Mouse (Mus musculus): ENCODE data around the gene Olfr1046. TPM values are rescaled to one million over a fixed set of nuclear protein-coding genes. Genes with fewer than 3 reads are reported as not detected.

Olfr1046 gene
- not detected for polyA plus RNA-seq (2012; fragmentation: generic; extraction: Trizol)

GRCm38 (mm10) chr2:86219214-86219613 is at the start of gene Olfr1046:
Gene Olfr1046, minus strand, starts transcription at chr2:86219314.

GRCm38 (mm10) chr2:86258228-86258627 is 39.1 kb upstream of the Olfr1046 start, which contains the start of gene Olfr1049:
Gene Olfr1049, minus strand, starts transcription at chr2:86258328.

GRCm38 (mm10) chr2:86240189-86240588 is 21.1 kb upstream of the Olfr1046 start, which contains the start of gene Olfr1048:
Gene Olfr1048, minus strand, starts transcription at chr2:86240289.

GRCm38 (mm10) chr2:86231301-86231700 is 12.2 kb upstream of the Olfr1046 start, which contains the start of gene Olfr1047:
Gene Olfr1047, minus strand, starts transcription at chr2:86231401.

GRCm38 (mm10) chr2:86202909-86203308 is 16.2 kb downstream of the Olfr1046 start, which contains the start of gene Olfr1045:
Gene Olfr1045, minus strand, starts transcription at chr2:86203009.

GRCm38 (mm10) chr2:86185583-86185982 is 33.5 kb downstream of the Olfr1046 start, which contains the start of gene Olfr52:
Gene Olfr52, minus strand, starts transcription at chr2:86185683.

GRCm38 (mm10) chr2:86177720-86178119 is 41.4 kb downstream of the Olfr1046 start, which contains the start of gene Olfr1044:
Gene Olfr1044, minus strand, starts transcription at chr2:86177820.

GRCm38 (mm10) chr2:86167422-86167821 is 51.7 kb downstream of the Olfr1046 start, which contains the start of gene Olfr1043:
Gene Olfr1043, minus strand, starts transcription at chr2:86167522.

Other genes starting within 250 kb of the Olfr1046 start
- gene Olfr1029, start 245.4 kb downstream of the Olfr1046 start, polyA plus RNA-seq (2012; fragmentation: generic; extraction: Trizol), result not detected
- not detected for gene Olfr1030, start 240.0 kb downstream of the Olfr1046 start, polyA plus RNA-seq (2012; fragmentation: generic; extraction: Trizol)
- gene Olfr1031, start 229.0 kb downstream of the Olfr1046 start, polyA plus RNA-seq (2012; fragmentation: generic; extraction: Trizol), result not detected
- not detected for gene Olfr1032, start 213.8 kb downstream of the Olfr1046 start, polyA plus RNA-seq (2012; fragmentation: generic; extraction: Trizol)
- gene Olfr1033, start 198.7 kb downstream of the Olfr1046 start, polyA plus RNA-seq (2012; fragmentation: generic; extraction: Trizol), result not detected
- not detected for gene Olfr1034, start 173.5 kb downstream of the Olfr1046 start, polyA plus RNA-seq (2012; fragmentation: generic; extraction: Trizol)
- not detected for gene Olfr1036, start 145.3 kb downstream of the Olfr1046 start, polyA plus RNA-seq (2012; fragmentation: generic; extraction: Trizol)
- gene Olfr1037, start 131.9 kb downstream of the Olfr1046 start, polyA plus RNA-seq (2012; fragmentation: generic; extraction: Trizol), result not detected
- not detected for gene Olfr1039, start 83.4 kb downstream of the Olfr1046 start, polyA plus RNA-seq (2012; fragmentation: generic; extraction: Trizol)
- not detected for gene Olfr1040, start 72.6 kb downstream of the Olfr1046 start, polyA plus RNA-seq (2012; fragmentation: generic; extraction: Trizol)
- gene Olfr1042, start 57.5 kb downstream of the Olfr1046 start, polyA plus RNA-seq (2012; fragmentation: generic; extraction: Trizol), result not detected
- not detected for gene Olfr1043, start 51.8 kb downstream of the Olfr1046 start, polyA plus RNA-seq (2012; fragmentation: generic; extraction: Trizol)
- gene Olfr1044, start 41.5 kb downstream of the Olfr1046 start, polyA plus RNA-seq (2012; fragmentation: generic; extraction: Trizol), result not detected
- not detected for gene Olfr52, start 33.6 kb downstream of the Olfr1046 start, polyA plus RNA-seq (2012; fragmentation: generic; extraction: Trizol)
- gene Olfr1045, start 16.3 kb downstream of the Olfr1046 start, polyA plus RNA-seq (2012; fragmentation: generic; extraction: Trizol), result not detected
- gene Olfr1047, start 12.1 kb upstream of the Olfr1046 start, polyA plus RNA-seq (2012; fragmentation: generic; extraction: Trizol), result not detected
- gene Olfr1048, start 21.0 kb upstream of the Olfr1046 start, polyA plus RNA-seq (2012; fragmentation: generic; extraction: Trizol), result not detected
- gene Olfr1049, start 39.0 kb upstream of the Olfr1046 start, polyA plus RNA-seq (2012; fragmentation: generic; extraction: Trizol), result not detected
- gene Olfr1051, start 59.8 kb upstream of the Olfr1046 start, polyA plus RNA-seq (2012; fragmentation: generic; extraction: Trizol), result not detected
- gene Olfr1052, start 73.1 kb upstream of the Olfr1046 start, polyA plus RNA-seq (2012; fragmentation: generic; extraction: Trizol), result not detected
- gene Olfr1053, start 96.0 kb upstream of the Olfr1046 start, polyA plus RNA-seq (2012; fragmentation: generic; extraction: Trizol), result not detected
- gene Olfr1054, start 116.1 kb upstream of the Olfr1046 start, polyA plus RNA-seq (2012; fragmentation: generic; extraction: Trizol), result not detected
- gene Olfr1055, start 131.0 kb upstream of the Olfr1046 start, polyA plus RNA-seq (2012; fragmentation: generic; extraction: Trizol), result not detected
- gene Olfr1056, start 143.2 kb upstream of the Olfr1046 start, polyA plus RNA-seq (2012; fragmentation: generic; extraction: Trizol), result not detected
- not detected for gene Olfr1057, start 159.1 kb upstream of the Olfr1046 start, polyA plus RNA-seq (2012; fragmentation: generic; extraction: Trizol)
- not detected for gene Olfr1058, start 169.2 kb upstream of the Olfr1046 start, polyA plus RNA-seq (2012; fragmentation: generic; extraction: Trizol)
- not detected for gene Olfr1061, start 194.7 kb upstream of the Olfr1046 start, polyA plus RNA-seq (2012; fragmentation: generic; extraction: Trizol)
- not detected for gene Olfr1062, start 207.4 kb upstream of the Olfr1046 start, polyA plus RNA-seq (2012; fragmentation: generic; extraction: Trizol)
- not detected for gene Olfr1065, start 231.3 kb upstream of the Olfr1046 start, polyA plus RNA-seq (2012; fragmentation: generic; extraction: Trizol)
- not detected for gene Olfr1066, start 237.0 kb upstream of the Olfr1046 start, polyA plus RNA-seq (2012; fragmentation: generic; extraction: Trizol)